Mouse (Mus musculus): ENCODE results near the gene Syt1.

The Syt1 gene

GRCm38 (mm10) chr10:108569568-108570139 lies 441.1 kb downstream of the Syt1 start:
- 81% methylated on average over 6 of the region's 6 CpGs for WGBS

DNA sequence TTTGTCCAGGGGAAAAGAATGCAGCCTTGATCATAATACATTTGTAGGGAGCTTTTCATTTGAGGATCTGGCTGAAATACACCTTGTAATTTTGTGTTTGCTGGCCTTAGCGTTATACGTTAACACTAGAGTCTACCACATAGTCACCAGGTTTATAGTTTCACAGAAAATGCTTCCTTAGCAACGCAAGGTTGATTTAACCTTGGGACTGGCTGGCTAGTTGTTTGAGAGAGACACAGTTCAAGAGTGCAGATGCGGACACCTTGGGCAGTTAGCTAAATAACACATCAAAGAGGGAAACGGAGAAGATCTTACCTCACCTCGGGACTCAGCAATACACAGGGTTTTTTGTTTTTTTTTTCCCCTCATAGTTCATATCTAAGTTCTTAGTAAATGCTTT lies 441.9 kb downstream of the Syt1 start:
- 74% methylated on average over 6 of the region's 6 CpGs for WGBS

DNA sequence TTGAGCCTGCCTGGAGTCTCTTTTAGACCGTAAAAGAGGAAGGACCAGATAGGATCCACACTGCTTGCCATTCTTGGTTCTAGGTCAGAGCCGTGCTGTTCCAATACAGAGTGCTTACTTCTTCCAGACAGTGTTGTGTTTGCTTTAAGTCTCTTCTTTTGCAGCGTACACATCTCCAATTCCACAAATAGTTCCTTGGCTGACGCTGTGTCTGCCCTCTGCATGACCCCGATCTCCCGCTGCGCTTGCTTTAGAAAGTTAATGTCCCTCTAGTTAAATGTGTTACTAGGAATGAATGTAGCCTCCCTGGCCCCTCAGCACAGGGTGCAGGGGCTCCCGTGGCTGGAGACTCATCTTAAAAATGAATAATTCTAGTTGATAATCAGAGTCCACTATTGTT lies 442.6 kb downstream of the Syt1 start:
- 29% methylated on average over 8 of the region's 8 CpGs for WGBS

DNA sequence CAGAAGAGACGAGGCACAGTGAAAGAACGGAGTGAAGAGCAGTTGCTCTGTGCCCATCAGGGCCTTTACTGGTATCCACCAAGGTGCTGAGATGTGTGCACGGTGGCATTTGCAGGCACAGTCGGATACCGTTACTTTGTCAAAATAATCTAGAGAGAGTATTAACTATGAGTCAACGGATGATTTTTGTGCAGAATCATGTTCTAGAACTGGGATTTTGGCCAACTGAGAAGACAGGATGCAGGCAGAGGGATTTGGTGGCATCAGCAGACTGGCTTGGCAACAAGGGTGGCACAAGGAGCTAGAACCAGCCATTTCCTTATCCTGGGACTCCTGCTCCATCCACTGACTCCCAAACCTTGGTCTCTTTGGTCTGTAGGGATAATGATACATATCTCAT lies 443.3 kb downstream of the Syt1 start:
- 64% methylated on average over 6 of the region's 6 CpGs for WGBS

DNA sequence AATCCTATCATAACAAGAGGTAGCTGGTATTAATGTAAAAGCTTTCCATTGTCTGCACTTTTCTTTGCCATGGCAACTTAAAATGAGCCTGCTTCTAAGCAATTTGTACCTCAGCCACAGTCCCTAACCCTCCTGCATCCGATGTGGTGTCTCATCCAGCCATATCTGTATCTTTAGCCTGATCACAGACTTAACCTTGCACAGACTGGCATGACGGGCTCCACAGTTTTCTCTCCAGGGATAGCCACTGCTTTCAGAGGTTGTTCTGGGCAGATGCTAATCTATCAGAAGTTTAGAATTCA lies 451.2 kb downstream of the Syt1 start:
- 61% methylated on average over 2 of the region's 2 CpGs for WGBS

DNA sequence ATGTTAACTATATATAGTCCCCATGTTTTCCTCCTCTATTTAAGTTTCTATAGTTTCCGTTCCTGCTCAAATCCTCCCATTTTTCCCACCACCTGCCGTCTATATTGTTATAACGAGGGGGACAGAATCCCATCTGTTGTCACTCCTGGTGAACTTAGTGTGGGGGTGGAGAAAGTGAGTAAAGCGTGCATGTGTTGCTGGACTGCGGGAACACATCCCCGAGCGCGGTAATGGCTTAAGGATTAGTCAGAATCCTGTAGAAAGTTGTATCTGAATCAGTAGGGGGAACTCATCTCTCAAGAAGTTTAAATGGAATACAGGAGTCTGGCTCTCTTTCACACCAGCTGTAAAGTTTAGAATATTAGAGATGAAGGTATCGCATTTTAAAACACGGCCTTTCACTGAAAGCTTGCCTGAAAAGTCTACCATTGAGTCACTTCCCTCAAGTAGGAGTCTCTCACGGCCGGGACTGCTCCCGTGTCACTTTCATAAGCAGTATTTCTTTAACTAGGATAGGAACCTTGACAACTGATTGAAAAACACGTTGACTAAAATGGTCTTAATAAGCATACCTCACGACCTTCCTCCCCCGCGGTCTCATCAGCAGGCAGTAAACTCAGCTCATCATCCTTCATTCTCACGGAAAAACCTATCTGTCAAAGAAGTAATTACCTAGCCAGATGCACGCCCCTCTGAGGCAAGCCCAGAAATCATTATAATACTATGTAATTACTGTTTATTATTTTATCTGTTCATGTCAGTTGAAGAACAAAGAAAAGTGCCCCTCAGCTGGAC lies 451.8 kb downstream of the Syt1 start:
- WGBS: 53% methylated on average over 19 of the region's 19 CpGs

DNA sequence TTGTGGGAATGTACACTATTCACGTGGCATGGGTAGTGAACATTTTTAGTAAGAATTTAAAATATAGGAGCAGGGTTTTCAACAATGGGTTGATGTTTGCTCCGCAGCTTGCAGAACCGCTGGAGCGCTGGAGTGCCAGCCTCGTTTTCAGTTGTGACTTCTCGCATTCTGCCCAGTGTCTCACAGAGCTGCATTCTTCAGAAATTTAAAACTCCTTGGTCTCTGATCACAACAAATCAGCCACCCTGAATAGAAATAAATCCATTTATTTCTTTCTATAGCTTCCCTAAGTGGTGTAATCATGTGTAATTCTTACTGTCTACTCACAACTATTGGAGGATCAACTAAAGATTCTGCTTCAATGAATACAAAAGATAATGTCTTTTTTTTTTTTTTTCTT lies 458.2 kb downstream of the Syt1 start:
- WGBS: 56% methylated on average over 6 of the region's 6 CpGs

DNA sequence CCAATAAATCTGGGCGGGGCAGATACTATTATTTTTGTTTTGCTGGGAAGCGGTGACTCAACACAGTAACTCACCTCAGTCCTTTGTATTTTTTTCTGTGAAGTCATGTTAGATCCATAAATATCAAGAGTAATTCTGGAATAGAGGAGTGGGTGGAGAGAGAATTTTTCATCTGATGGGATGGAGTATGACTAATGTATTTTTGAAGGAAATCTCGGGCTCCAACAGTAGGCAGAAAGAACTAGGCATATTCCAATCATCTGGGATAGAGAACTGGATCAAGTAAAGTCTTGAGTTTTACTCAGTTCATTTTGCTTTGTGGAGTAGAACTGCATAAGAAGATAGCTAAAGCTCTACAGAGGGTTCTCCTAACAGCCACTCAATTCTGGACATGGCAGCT lies 465.1 kb downstream of the Syt1 start:
- 61% methylated on average over 3 of the region's 3 CpGs for WGBS

- 82% methylated on average over 9 of the region's 9 CpGs for WGBS
Measured at GRCm38 (mm10) chr10:108541555-108541954, 469.2 kb downstream of the Syt1 start.

- WGBS: 60% methylated on average over 3 of the region's 3 CpGs
Measured at GRCm38 (mm10) chr10:108538546-108538945, 472.2 kb downstream of the Syt1 start.

DNA sequence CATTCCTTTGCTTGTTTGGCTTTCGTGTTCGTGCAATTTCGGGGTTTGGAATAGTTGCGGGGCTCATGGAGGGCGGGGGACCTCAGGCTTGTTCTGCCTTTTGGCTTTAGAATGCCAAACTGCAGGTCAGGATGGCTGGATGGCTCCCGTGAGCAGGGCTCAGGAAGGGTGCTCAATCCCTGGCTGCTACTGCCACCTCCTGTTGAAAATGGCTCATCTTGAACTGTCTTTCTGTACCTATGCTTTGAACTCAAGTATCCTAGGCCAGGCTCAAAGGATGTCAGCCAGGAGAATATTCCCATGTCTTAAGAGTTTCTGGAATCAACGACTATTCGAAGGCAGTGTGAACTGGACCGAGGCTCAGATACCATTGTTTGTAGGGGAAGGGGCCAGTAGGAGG lies 473.1 kb downstream of the Syt1 start:
- 63% methylated on average over 9 of the region's 9 CpGs for WGBS

DNA sequence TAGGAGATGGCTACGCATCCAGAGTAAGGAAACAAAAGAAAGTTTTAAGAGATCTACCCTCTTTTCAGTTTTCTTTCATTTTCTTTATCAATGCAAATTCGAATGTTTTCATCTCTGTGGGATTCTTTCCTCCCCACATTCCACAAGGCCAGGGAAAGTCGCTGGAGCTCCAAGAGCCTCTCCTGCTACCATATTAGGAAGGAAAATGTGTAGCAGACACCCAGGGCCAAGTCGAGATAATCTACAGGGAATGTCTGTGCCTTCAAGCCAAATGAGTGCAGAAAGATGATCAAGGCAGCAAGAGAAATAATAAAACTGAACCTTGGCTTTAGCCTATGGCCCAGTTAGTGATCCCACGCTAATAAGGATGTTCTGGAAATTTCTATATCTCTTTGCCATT lies 474.9 kb downstream of the Syt1 start:
- 53% methylated on average over 5 of the region's 5 CpGs for WGBS

GRCm38 (mm10) chr10:108534112-108534511 lies 476.7 kb downstream of the Syt1 start:
- WGBS: 72% methylated on average over 4 of the region's 4 CpGs

- 67% methylated on average over 11 of the region's 11 CpGs for WGBS
Measured at GRCm38 (mm10) chr10:108532916-108533315, 477.9 kb downstream of the Syt1 start.

DNA sequence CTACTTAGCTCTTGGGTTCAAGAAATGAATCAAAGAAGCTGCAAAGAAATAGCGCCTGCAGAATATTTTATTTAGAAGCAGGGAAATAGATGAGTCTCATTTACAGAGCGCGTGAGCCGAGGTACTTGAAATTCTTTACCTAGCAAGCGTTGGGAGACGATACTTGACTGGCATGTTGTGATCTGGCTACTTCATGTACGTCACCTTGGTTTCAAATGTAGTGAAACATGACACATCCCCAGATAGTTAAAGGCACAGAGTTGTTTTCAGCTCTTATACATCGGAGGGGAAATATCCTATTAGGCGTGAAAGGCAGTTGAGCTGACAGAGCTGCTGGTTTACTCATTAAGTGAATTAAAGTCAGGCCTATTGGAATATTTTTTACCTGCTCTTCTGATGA lies 478.5 kb downstream of the Syt1 start:
- 75% methylated on average over 9 of the region's 9 CpGs for WGBS

DNA sequence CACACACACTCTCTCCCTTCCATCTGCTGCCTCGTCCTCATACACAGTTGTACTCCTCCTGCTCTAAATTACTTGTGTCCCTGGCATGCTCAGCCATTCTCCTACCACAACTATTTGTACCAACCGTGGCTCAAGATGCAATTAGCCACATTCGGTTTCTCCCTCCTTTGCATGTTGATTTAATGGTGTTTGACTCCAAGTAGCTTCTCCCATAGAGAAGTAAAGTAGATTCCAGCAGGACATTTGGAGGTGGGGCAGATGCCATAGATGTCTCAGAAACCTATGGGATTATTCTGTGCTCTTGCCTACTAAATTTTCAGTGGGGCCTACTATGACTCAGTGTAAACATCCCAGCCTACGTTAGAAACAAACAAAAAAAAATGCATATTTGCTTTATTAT lies 479.1 kb downstream of the Syt1 start:
- WGBS: 37% methylated on average over 4 of the region's 4 CpGs

DNA sequence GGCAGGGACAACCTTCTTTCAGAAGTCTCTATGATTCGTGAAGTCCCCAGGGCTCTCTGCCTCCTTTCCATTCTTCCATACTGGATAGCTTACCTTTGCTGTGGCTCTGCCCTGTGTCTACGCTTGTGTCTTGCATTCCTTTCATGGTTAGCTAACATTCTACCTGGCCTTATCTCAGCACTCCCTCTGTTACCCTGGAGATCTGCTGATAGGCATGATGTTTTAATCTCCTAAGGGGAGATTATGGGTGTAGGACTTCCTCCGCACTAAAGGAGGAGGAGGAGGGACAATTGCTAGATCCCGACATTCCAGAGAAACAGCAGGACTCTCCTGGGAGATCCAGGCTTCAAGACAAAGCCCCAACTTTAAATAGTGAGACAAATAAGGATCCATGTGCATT lies 479.7 kb downstream of the Syt1 start:
- 43% methylated on average over 4 of the region's 4 CpGs for WGBS

DNA sequence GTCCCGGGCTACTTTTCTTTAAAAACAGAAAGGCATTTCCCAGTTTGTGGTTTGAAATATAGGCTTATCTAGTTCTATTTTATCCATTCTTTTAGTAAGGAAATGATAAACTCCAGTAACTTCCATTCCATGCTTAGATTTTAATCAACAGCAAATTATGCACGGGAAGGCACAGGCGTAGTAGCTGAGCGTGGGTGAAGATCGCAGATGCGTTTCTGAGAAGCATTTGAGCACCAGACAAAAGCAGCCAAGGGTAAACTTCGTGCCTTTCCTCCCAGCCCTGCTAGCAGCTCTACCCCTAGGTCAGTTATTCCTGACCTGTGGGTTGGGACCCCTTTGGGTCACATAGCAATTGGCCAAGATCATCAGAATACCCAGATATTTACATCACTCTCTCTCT lies 482.4 kb downstream of the Syt1 start:
- 59% methylated on average over 7 of the region's 7 CpGs for WGBS

DNA sequence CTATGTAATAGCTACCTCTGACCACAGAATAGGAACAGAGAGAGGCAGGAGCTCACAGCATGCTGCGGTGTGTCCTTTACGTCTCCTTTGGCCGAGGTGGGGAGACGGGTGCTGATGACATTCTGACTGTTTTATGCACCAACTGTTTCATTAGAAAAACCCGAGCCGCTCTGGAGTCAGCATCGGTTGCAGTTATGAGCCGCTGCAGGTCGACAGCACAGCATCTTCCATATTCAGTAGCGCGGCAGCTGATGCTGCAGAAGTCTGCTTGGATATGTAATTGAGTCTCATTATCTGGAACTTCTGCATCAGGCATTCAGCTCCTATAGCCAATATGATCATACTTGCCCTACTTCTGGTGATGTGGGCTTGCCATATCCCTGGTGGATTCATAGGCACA lies 485.3 kb downstream of the Syt1 start:
- 80% methylated on average over 11 of the region's 11 CpGs for WGBS

DNA sequence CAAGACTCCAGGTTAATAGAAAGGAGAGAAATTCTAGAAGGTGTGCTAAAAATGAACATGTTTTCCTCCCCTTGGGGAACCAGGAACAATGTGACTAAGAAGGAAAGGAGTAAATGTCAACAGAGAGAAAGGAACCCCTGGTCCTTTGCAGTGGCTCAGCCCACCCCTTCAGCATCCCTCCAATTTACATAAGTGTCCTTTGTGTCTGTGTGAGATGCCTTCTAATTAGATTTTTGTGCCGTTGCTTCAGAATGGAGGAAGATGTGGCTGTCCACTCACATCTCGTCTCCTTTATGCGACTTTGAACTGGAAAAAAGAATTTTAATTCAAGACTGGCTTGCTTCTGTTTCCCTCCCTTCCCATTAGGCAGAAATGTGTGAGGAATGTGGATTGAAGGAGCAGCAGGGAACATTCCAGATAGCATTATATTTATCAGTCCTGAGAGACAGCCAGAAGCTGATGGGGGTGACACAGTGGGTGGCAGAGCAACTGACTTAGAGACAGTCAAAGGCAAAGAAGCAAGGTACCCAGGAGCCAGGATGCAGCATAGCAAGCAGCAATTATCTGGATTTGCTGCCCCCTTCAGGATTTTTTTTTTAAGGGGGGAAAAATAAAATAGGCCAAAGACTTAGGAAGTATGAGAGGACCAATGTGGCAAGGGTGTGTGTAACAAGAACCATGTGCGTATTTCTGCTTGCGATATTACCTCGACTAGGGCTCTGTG lies 486.3 kb downstream of the Syt1 start:
- 44% methylated on average over 6 of the region's 6 CpGs for WGBS

DNA sequence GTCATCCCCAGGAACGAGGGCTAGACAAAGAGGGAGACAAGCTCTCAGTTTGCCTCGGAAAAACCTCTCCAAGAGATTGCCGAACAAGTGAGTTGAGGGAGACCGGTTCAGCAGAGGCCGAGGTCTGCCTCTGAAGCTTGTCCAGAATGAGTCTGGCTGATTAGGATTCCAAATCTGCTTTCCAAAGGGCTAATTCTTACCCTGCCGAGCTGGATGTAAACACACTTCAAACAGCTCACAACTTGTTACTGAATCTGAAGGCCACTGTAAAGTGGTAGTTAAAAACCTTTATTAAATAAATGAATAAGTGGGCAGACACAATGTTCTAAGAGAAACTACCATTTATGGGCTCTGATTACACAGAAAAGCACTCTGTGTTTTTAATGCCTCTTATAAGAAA lies 491.6 kb downstream of the Syt1 start:
- 42% methylated on average over 6 of the region's 6 CpGs for WGBS

- 75% methylated on average over 9 of the region's 9 CpGs for WGBS
Measured at GRCm38 (mm10) chr10:108517076-108517475, 493.7 kb downstream of the Syt1 start.

DNA sequence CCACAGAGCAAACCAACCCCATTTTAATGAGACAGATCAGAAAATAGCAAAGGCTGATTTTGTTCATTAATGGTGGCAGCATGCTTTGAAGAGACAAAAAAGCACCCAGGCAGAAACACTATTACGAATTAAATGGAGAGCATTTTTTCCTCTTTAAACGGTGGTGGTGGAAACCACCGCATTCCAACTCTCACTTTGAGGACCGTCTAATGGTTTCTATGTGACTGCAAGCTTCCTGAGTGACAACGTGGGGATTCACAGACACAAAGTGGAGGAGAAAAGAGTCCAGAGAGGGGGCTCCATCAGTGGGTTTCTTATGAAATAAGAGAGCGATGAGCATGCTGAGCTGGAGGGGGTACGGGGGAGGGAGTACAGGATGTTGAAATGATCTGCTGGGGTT lies 496.1 kb downstream of the Syt1 start:
- WGBS: 33% methylated on average over 7 of the region's 7 CpGs
